Mouse (Mus musculus): Measurements from ENCODE around the gene Itga11.

DNA sequence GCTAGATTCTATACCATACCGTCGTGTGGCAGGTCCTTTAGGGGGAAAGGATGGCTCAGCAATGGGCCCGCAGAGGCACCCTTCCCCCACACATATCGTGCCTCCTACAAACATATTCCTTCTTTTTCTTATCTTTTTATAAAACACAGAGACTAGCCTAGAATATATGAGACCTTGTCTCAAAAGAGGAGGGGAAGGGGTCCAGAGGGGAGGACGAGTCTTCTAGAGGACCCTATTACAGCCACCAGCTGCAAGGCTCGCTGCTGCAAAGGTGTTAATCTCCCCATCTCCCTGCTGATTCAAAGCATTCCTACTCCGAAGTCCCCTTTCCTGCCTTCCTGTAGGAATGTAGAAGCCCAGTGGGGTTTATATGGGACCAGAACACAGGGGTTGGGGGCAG, 148.8 kb downstream of the Itga11 start:
- no peak for TF ChIP-seq CTCF (IDR thresholded peaks at IDR 0.05; ENCODE audit: low read depth)
- TF ChIP-seq EP300 (optimal IDR thresholded peaks at IDR 0.05), result no peak
